Mouse (Mus musculus): ENCODE data around the gene Aqp9.

DNA sequence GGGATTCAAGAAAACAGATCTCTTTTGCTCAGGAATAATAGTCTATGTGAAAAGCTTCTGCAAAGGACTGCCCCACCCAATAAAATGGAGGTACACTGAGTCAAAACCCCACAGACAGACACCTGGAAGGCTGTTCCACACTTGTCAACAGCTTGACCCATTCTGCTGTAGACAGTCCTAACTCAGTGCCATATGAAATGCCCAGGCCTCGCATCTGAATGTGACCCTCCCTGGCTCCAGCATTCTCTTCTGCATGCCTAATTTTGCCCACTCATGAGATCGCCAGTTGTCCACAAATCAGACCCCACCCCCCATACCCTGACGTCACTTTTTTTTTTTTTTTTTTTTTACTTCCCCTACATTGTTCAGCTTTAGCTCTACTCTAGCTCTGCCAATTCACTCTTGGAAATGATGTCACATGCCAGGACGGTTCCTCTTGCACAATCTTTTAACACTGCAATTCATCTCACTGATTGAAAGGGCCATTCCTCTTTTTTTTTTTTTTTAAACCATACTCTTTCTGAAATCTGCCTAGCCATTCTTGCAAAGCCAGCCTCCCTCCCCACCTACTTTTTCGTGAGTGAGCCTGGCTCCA is 1.5 kb downstream of the Aqp9 start:
- TF ChIP-seq CTCF (IDR thresholded peaks at IDR 0.05; ENCODE audit: low read depth) (no peak), EP300 (IDR thresholded peaks at IDR 0.05; ENCODE audit: low read depth) (no peak)
